Mouse (Mus musculus): Measurements from ENCODE around the gene Caln1. TPM values are rescaled to one million over a fixed set of nuclear protein-coding genes. Genes with fewer than 3 reads are reported as not detected.

The Caln1 gene
- polyA plus RNA-seq, 1 experiment = not detected

DNA sequence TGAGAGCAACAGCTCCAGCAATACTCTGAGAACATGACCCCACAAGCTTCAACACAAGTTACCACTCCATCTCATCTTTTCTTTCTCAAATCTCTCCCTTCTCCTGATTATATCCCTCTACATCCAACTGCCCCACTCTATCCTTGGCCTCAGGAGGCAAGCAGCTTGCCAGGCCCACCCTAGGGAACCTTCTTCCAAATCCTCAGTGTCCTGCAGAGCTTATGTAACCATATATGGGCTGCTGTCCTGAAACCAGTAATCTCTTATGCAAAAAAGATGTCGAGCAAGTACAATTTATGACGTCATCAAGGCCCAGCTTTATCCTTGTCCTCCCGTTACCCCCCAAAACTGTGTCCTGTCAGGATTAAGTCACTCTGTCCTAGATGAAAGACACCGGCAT, 333.1 kb downstream of the Caln1 start:
- H3K27me3 ChIP-seq (replicated peaks) = no peaks in the 10 kb centered on the region
- TF ChIP-seq FLI1 (IDR thresholded peaks at IDR 0.05; ENCODE audit: low read length) (no peak), GATA1 (IDR thresholded peaks at IDR 0.05; ENCODE audit: borderline replicate concordance, low read length) (no peak)
- H3K4me1 ChIP-seq = no peaks in the 10 kb centered on the region
- no peaks in the 10 kb centered on the region for H3K36me3 ChIP-seq (replicated peaks; ENCODE audit: low read length)
- peaks cover 53% of the 10 kb centered on the region for H3K9me3 ChIP-seq
- no peak overlapping the region for H3K4me3 ChIP-seq (replicated peaks)

DNA sequence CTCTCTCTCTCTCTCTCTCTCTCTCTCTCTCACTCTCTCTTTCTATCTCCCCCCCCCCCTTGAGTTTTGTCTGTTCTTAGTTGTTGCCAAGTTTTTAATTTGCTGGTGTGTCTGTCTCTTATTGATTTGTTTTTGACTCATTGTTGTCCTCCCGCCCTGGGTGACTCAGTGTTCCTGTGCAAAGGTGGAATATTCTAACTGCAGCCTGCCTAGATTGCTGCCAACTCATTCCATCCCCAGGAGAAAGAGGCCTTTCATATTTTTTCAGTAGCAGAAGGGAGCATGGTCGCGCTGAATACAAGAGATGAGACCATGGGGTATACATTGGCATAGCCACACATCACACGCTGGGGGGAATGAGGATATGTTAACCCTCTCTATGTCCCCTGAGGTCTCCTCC, 335.6 kb downstream of the Caln1 start:
- Histone ChIP-seq H3K36me3 (replicated peaks; ENCODE audit: low read length) (no peaks in the 10 kb centered on the region), H3K27me3 (replicated peaks) (no peaks in the 10 kb centered on the region), H3K9me3 (peaks cover 64% of the 10 kb centered on the region), H3K4me3 (replicated peaks) (no peak overlapping the region), H3K4me1 (no peaks in the 10 kb centered on the region)
- no peak for TF ChIP-seq FLI1 (IDR thresholded peaks at IDR 0.05; ENCODE audit: low read length)
- TF ChIP-seq GATA1 (IDR thresholded peaks at IDR 0.05; ENCODE audit: borderline replicate concordance, low read length) = no peak

DNA sequence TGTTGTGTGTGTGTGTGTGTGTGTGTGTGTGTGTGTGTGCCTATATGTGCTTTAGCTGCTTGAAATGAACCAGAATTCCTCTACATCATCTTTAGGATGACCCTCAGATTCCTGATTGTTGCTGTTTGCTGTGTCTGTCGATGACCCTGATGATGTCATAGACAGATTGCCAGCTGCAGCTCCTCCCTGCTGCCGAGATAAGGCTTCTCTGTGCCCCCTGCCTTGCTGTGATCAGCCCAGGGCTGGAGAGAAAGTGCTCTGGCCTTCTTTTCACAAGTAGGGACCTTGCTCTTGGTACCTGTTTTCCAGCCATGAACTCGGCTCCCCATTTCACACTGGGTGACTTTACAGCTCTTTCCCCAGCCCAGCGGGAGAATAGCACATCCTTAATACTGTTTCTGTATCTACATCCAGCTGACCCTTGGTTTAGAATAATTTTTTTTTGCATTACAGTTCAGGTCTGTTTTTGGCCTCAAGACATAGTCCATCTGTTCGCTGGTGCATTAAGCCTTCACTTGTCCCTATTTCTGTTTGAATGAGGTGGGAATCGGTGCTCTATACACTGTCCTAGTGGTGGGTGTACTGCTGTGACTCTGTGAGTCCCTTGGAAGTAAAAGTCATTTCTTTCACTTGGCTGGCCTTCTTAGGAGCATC, 337.1 kb downstream of the Caln1 start:
- Histone ChIP-seq H3K36me3 (replicated peaks; ENCODE audit: low read length) (no peaks in the 10 kb centered on the region), H3K4me3 (replicated peaks) (no peak overlapping the region), H3K9me3 (peaks cover 64% of the 10 kb centered on the region), H3K27me3 (replicated peaks) (no peaks in the 10 kb centered on the region), H3K4me1 (no peaks in the 10 kb centered on the region)
- TF ChIP-seq GATA1 (IDR thresholded peaks at IDR 0.05; ENCODE audit: borderline replicate concordance, low read length) (no peak), FLI1 (IDR thresholded peaks at IDR 0.05; ENCODE audit: low read length) (no peak)

DNA sequence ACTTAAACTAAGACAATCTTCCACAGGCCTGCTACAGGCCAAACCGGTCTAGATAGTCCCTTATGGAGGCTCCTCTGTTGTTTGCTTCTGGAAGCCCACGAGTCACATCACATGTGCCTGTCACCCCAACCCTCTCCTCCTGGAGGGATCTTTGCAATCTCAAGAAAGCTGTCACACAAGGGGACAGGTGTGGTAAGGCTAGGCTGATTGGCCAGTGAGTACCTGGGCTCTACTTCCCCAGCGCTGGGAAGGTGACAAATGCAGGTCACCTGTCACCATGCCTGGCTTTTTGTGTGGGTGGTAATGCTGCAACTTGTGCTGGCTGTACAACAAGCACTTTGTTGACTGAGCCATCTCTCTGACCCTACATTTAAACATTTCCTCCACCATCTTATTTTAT, 338.5 kb downstream of the Caln1 start:
- H3K4me1 ChIP-seq = no peaks in the 10 kb centered on the region
- H3K27me3 ChIP-seq (replicated peaks) = no peaks in the 10 kb centered on the region
- no peak overlapping the region for H3K4me3 ChIP-seq (replicated peaks)
- H3K9me3 ChIP-seq = peaks cover 62% of the 10 kb centered on the region
- TF ChIP-seq FLI1 (IDR thresholded peaks at IDR 0.05; ENCODE audit: low read length) (no peak), GATA1 (IDR thresholded peaks at IDR 0.05; ENCODE audit: borderline replicate concordance, low read length) (no peak)
- no peaks in the 10 kb centered on the region for H3K36me3 ChIP-seq (replicated peaks; ENCODE audit: low read length)

DNA sequence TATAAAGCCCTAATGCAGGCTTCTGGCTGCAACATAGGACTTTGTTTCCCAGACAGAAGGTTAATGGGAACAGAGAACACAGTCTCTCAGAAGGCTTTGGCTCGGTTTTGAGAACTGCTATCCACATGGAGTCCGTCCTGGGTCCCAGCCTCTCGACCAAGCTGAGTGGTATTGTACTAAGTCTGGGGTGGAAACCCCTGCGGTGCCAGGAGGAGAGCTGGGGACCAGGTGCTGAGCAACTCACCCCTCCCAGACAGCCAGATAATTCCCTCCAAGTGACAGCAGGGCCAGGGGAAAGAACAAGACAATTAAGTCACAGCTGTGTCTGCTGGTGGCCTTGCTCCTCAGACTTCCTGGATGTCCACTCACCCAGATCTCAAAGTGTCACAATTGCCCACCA, 339.4 kb downstream of the Caln1 start:
- Histone ChIP-seq H3K27me3 (replicated peaks) (no peaks in the 10 kb centered on the region), H3K4me1 (no peaks in the 10 kb centered on the region), H3K4me3 (replicated peaks) (no peak overlapping the region), H3K36me3 (replicated peaks; ENCODE audit: low read length) (no peaks in the 10 kb centered on the region), H3K9me3 (peaks cover 62% of the 10 kb centered on the region)
- no peak for TF ChIP-seq FLI1 (IDR thresholded peaks at IDR 0.05; ENCODE audit: low read length)
- TF ChIP-seq GATA1 (IDR thresholded peaks at IDR 0.05; ENCODE audit: borderline replicate concordance, low read length) = no peak

GRCm38 (mm10) chr5:130711643-130712042, 342.4 kb downstream of the Caln1 start:
- TF ChIP-seq FLI1 (IDR thresholded peaks at IDR 0.05; ENCODE audit: low read length) (no peak), GATA1 (IDR thresholded peaks at IDR 0.05; ENCODE audit: borderline replicate concordance, low read length) (no peak)
- peaks cover 59% of the 10 kb centered on the region for H3K9me3 ChIP-seq

DNA sequence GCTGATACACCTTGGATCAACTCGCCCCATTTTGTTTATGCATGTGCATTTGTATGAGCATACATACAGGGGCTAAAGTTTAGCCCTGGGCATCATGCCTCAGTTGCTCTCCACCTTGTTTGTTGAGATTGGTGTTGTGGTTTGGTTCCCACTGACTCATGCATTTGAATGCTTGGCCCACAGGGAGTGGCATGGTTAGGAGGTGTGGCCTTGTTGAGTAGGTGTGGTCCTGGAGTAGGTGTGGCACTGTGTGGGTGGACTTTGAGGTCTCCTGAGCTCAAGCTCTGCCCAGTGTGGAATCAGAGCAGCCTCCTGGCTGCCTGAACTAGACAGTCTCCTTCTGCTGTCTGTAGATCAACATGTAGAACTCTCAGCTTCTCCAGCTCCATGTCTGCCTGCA, 343.0 kb downstream of the Caln1 start:
- Histone ChIP-seq H3K36me3 (replicated peaks; ENCODE audit: low read length) (no peaks in the 10 kb centered on the region), H3K9me3 (peaks cover 56% of the 10 kb centered on the region), H3K4me1 (no peaks in the 10 kb centered on the region), H3K4me3 (replicated peaks) (no peak overlapping the region), H3K27me3 (replicated peaks) (no peaks in the 10 kb centered on the region)
- TF ChIP-seq GATA1 (IDR thresholded peaks at IDR 0.05; ENCODE audit: borderline replicate concordance, low read length) (no peak), FLI1 (IDR thresholded peaks at IDR 0.05; ENCODE audit: low read length) (no peak)

More at GRCm38 (mm10) chr5:130711643-130712042, 342.4 kb downstream of the Caln1 start:
- Histone ChIP-seq H3K4me3 (replicated peaks) (peak overlapping the region; percentile 29), H3K4me1 (no peaks in the 10 kb centered on the region), H3K36me3 (replicated peaks; ENCODE audit: low read length) (no peaks in the 10 kb centered on the region), H3K27me3 (replicated peaks) (no peaks in the 10 kb centered on the region)

- Histone ChIP-seq H3K4me3 (replicated peaks) (no peak overlapping the region), H3K36me3 (replicated peaks; ENCODE audit: low read length) (no peaks in the 10 kb centered on the region), H3K9me3 (peaks cover 43% of the 10 kb centered on the region), H3K4me1 (no peaks in the 10 kb centered on the region), H3K27me3 (replicated peaks) (no peaks in the 10 kb centered on the region)
- TF ChIP-seq GATA1 (IDR thresholded peaks at IDR 0.05; ENCODE audit: borderline replicate concordance, low read length) (no peak), FLI1 (IDR thresholded peaks at IDR 0.05; ENCODE audit: low read length) (no peak)
These were observed 345.9 kb downstream of the Caln1 start for GRCm38 (mm10) chr5:130715181-130715580.

DNA sequence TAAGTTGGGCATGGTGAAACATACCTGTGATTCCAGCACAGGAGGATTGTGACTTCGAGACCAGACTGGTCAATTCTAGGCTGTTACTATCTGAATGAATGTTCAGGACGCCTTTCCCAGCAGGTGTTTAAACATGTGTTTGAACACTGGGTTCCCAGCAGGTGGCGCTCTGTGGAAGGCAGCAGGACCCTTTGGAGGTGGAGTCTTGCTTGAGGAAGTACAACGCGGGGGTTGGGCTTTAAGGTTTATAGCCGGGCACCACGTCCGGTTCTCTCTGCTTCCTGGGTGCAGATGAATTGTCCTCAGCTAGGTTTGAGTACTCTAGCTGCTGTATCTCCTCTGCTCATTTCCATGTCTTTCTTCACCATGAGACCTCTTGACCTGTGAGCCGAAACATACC, 349.1 kb downstream of the Caln1 start:
- TF ChIP-seq FLI1 (IDR thresholded peaks at IDR 0.05; ENCODE audit: low read length) (no peak), GATA1 (IDR thresholded peaks at IDR 0.05; ENCODE audit: borderline replicate concordance, low read length) (no peak)
- Histone ChIP-seq H3K9me3 (peaks cover 32% of the 10 kb centered on the region), H3K4me1 (no peaks in the 10 kb centered on the region), H3K4me3 (replicated peaks) (no peak overlapping the region), H3K36me3 (replicated peaks; ENCODE audit: low read length) (no peaks in the 10 kb centered on the region), H3K27me3 (replicated peaks) (no peaks in the 10 kb centered on the region)

DNA sequence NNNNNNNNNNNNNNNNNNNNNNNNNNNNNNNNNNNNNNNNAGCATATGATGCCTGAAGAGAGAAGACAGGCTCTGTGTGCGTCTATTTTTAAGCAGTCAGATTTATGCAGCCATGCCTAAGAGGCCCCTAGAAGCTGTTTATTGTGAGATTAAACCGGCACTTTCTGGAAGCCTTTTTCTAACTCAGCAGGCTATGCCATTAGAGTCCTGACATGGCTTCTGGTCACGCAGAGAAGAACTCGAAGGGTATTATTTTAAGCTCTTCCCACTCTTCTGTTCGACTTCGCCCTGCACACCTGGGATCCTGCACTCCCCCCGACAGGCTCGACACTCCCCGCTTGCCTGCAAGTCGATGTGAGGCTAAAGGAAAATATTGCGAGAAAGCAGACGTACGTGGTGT, 372.9 kb downstream of the Caln1 start:
- TF ChIP-seq GATA1 (IDR thresholded peaks at IDR 0.05; ENCODE audit: borderline replicate concordance, low read length) = no peak
- TF ChIP-seq FLI1 (IDR thresholded peaks at IDR 0.05; ENCODE audit: low read length) = no peak
- Histone ChIP-seq H3K4me3 (replicated peaks) (no peak overlapping the region), H3K27me3 (replicated peaks) (no peaks in the 10 kb centered on the region), H3K4me1 (no peaks in the 10 kb centered on the region), H3K9me3 (peaks cover 29% of the 10 kb centered on the region), H3K36me3 (replicated peaks; ENCODE audit: low read length) (no peaks in the 10 kb centered on the region)

All from megakaryocyte, embryonic 14.5 days (primary cell).